Mouse (Mus musculus) lung, embryonic 16.5 days (tissue): Measurements from ENCODE around the gene Ly6g6e. TPM values are rescaled to one million over a fixed set of nuclear protein-coding genes. Genes with fewer than 3 reads are reported as not detected.

Experiments
- ATAC-seq: fragments of 200-750 bp; cut with Nextera tagmentation; 2 replicates; pipeline ENCODE4 v1.8.0; 2017; ENCODE audit warnings: low read depth, mild to moderate bottlenecking, moderate library complexity
- H3K27ac ChIP-seq: fragments of 300-500 bp; sonication (generic); 2 replicates; pipeline ENCODE4 v1.5.1; 2014; ENCODE audit warnings: mild to moderate bottlenecking, control low read depth, low read length
- H3K27me3 ChIP-seq: fragments of 300-500 bp; sonication (generic); 2 replicates; pipeline ENCODE4 v1.6.1; 2014; ENCODE audit warnings: low read depth, low read length, mixed read lengths; ENCODE audit not compliant: control insufficient read depth, insufficient read depth
- H3K36me3 ChIP-seq: fragments of 300-500 bp; sonication (generic); 2 replicates; pipeline ENCODE4 v1.6.1; 2014; ENCODE audit warnings: low read length; ENCODE audit not compliant: control insufficient read depth, insufficient read depth
- H3K4me1 ChIP-seq: fragments of 300-500 bp; sonication (generic); replicated peaks from 2 replicates; pipeline ENCODE4 v1.6.1; 2014; ENCODE audit warnings: low read length, mixed read lengths; ENCODE audit not compliant: control insufficient read depth, insufficient read depth
- H3K4me2 ChIP-seq: fragments of 300-500 bp; sonication (generic); 2 replicates; pipeline ENCODE4 v1.6.1; 2014; ENCODE audit warnings: low read depth, low read length, control low read depth
- H3K4me3 ChIP-seq: fragments of 300-500 bp; sonication (generic); 2 replicates; pipeline ENCODE4 v1.5.1; 2014; ENCODE audit warnings: mild to moderate bottlenecking, low read length, control low read depth
- H3K9ac ChIP-seq: fragments of 300-500 bp; sonication (generic); 2 replicates; pipeline ENCODE4 v1.6.1; 2014; ENCODE audit warnings: low read length, control low read depth
- H3K9me3 ChIP-seq: fragments of 300-500 bp; sonication (generic); 2 replicates; pipeline ENCODE4 v1.6.1; 2016; ENCODE audit warnings: low read length; ENCODE audit not compliant: control insufficient read depth
- WGBS: fragments of 180-500 bp; shearing (Covaris S2); extraction: QIAGEN DNeasy Blood & Tissue Kit; methylation state at CpG from one replicate; pipeline ENCODE4 v1.1.7; 2014; 5-methylcytosine and 5-hydroxymethylcytosine counted together
- polyA plus RNA-seq: library from polyadenylated mRNA; unstranded; fragments of >200 nt; fragmentation: Nextera tagmentation; extraction: Ambion mirVana; gene quantifications from 2 replicates; pipeline ENCODE4 v1.2.1, GENCODE M21; 2015

Gene Ly6g6e
- polyA plus RNA-seq, 1 experiment from 2014 or later, result 2.3 TPM

- WGBS, result 22% methylated on average over 13 of the region's 13 CpGs
- H3K9ac ChIP-seq, result 0 out of 2 replicates have a peak overlapping the region, but pooled peaks have one; percentile 22
- ATAC-seq, result no peak
- no peak overlapping the region for H3K27ac ChIP-seq
- no peak overlapping the region for H3K4me2 ChIP-seq
- H3K4me1 ChIP-seq, result no peaks in the 10 kb centered on the region
- peaks cover 23% of the 10 kb centered on the region for H3K36me3 ChIP-seq
- H3K27me3 ChIP-seq, result no peaks in the 10 kb centered on the region
- H3K4me3 ChIP-seq, result no peak overlapping the region
- no peaks in the 10 kb centered on the region for H3K9me3 ChIP-seq
These were observed 29.2 kb downstream of the Ly6g6e start for GRCm38 (mm10) chr17:35105740-35106389.

- Histone ChIP-seq H3K27ac (no peak overlapping the region), H3K9me3 (no peaks in the 10 kb centered on the region), H3K4me3 (no peak overlapping the region), H3K27me3 (no peaks in the 10 kb centered on the region), H3K9ac (no peak overlapping the region), H3K4me1 (no peaks in the 10 kb centered on the region), H3K4me2 (no peak overlapping the region), H3K36me3 (peaks cover 19% of the 10 kb centered on the region)
- WGBS, result 50% methylated on average over 3 of the region's 3 CpGs
- no peak for ATAC-seq
These were observed 29.8 kb downstream of the Ly6g6e start for GRCm38 (mm10) chr17:35106522-35106921.

- Histone ChIP-seq H3K9ac (no peak within 1 kb of the TSS), H3K4me3 (no peak within 1 kb of the TSS), H3K9me3 (no peaks in the 10 kb centered on the region), H3K27ac (no peak within 1 kb of the TSS), H3K4me2 (no peak within 1 kb of the TSS), H3K4me1 (no peaks in the 10 kb centered on the region), H3K27me3 (no peaks in the 10 kb centered on the region), H3K36me3 (peaks cover 5% of the 10 kb centered on the region)
- no peak for ATAC-seq
- WGBS, result 77% methylated on average over 6 of the region's 6 CpGs
These were observed 31.4 kb downstream of the Ly6g6e start, which contains the start of gene Ly6g5c for GRCm38 (mm10) chr17:35108097-35108496. TSS of gene Ly6g5c (plus strand) at chr17:35108279.

GRCm38 (mm10) chr17:35111774-35112173 is 35.1 kb downstream of the Ly6g6e start:
- 0 out of 2 replicates have a peak, but pooled peaks have one; percentile 27 for ATAC-seq
- Histone ChIP-seq H3K27ac (no peak overlapping the region; the same call in 1 of the 2 replicates), H3K4me2 (no peak overlapping the region)

GRCm38 (mm10) chr17:35115046-35116019 is 38.6 kb downstream of the Ly6g6e start, which contains the start of gene Ly6g5b:
TSS of gene Ly6g5b (minus strand) at chr17:35115428.
- peaks cover 8% of the 10 kb centered on the region for H3K4me1 ChIP-seq
- no peak within 1 kb of the TSS for H3K27ac ChIP-seq
- peaks cover 32% of the 10 kb centered on the region for H3K36me3 ChIP-seq
- H3K27me3 ChIP-seq, result no peaks in the 10 kb centered on the region
- WGBS, result 81% methylated on average over 8 of the region's 8 CpGs
- H3K4me3 ChIP-seq, result no peak within 1 kb of the TSS
- no peak within 1 kb of the TSS for H3K9ac ChIP-seq
- H3K9me3 ChIP-seq, result no peaks in the 10 kb centered on the region
- no peak within 1 kb of the TSS for H3K4me2 ChIP-seq
- no peak for ATAC-seq

More at GRCm38 (mm10) chr17:35111774-35112173, 35.1 kb downstream of the Ly6g6e start:
- Histone ChIP-seq H3K27me3 (no peaks in the 10 kb centered on the region), H3K4me1 (no peaks in the 10 kb centered on the region), H3K9ac (no peak overlapping the region), H3K9me3 (no peaks in the 10 kb centered on the region), H3K36me3 (peaks cover 13% of the 10 kb centered on the region), H3K4me3 (no peak overlapping the region)
- 56% methylated on average over 9 of the region's 9 CpGs for WGBS

- Histone ChIP-seq H3K9me3 (no peaks in the 10 kb centered on the region), H3K36me3 (peaks cover 24% of the 10 kb centered on the region), H3K27me3 (no peaks in the 10 kb centered on the region), H3K4me3 (peak overlapping the region; percentile 85), H3K4me2 (peak overlapping the region; percentile 91), H3K27ac (peak overlapping the region; percentile 66), H3K9ac (peak overlapping the region; percentile 92), H3K4me1 (peaks cover 18% of the 10 kb centered on the region)
- under 1% methylated on average over 33 of the region's 33 CpGs for WGBS
- peak; percentile 2; the same call in 1 of the 2 replicates for ATAC-seq
These were observed 44.0 kb downstream of the Ly6g6e start for GRCm38 (mm10) chr17:35120745-35121142.

- Histone ChIP-seq H3K4me2 (peak within 1 kb of the TSS; percentile 96), H3K36me3 (peaks cover 21% of the 10 kb centered on the region), H3K4me1 (peaks cover 18% of the 10 kb centered on the region), H3K9ac (peak within 1 kb of the TSS; percentile 92), H3K27ac (peak within 1 kb of the TSS; percentile 89), H3K4me3 (peak within 1 kb of the TSS; percentile 85), H3K9me3 (no peaks in the 10 kb centered on the region), H3K27me3 (no peaks in the 10 kb centered on the region)
- ATAC-seq, result peak; percentile 96
- WGBS, result 0% methylated on average over 50 of the region's 50 CpGs
These were observed 44.6 kb downstream of the Ly6g6e start, which contains the start of gene Gpank1 for GRCm38 (mm10) chr17:35121143-35121799. TSS of gene Gpank1 (plus strand) at chr17:35121455.

GRCm38 (mm10) chr17:35121871-35122303 is 45.2 kb downstream of the Ly6g6e start, which contains the start of gene Csnk2b:
TSS of gene Csnk2b (minus strand) at chr17:35122053.
- Histone ChIP-seq H3K4me3 (peak within 1 kb of the TSS; percentile 85), H3K4me1 (peaks cover 21% of the 10 kb centered on the region), H3K4me2 (peak within 1 kb of the TSS; percentile 96), H3K9ac (peak within 1 kb of the TSS; percentile 92), H3K36me3 (peaks cover 18% of the 10 kb centered on the region), H3K27me3 (no peaks in the 10 kb centered on the region), H3K27ac (peak within 1 kb of the TSS; percentile 89), H3K9me3 (no peaks in the 10 kb centered on the region)
- ATAC-seq, result no peak; the same call in 1 of the 2 replicates
- under 1% methylated on average over 19 of the region's 19 CpGs for WGBS
